Mouse (Mus musculus) cerebellum, adult 11 months (tissue): ENCODE data around the gene Ptprm.
A peak's percentile ranks its signal among the peaks of the same experiment; 100 is the strongest.

Experiments used
- DNase-seq: peaks from one replicate; pipeline ENCODE4 v3.0.0; 2022

Gene Ptprm

DNA sequence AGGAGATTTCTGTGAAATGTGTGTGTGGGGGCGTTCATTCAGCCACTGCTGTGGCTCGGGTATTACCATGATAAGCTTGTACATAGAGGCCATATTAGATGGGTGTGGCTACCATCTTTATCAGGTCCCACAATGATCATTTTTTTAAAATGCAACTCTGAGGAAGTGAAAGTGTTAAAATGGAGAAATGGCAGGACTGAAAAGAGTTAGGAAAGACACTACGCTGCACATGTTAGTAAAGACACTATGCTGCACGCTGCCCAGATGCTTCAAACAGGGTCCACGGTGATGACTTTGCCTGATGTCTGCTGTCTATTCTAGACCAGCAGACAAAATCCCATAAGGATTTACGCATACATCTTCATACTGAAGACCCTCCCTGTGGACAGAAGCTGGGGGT lies 298.6 kb downstream of the Ptprm start:
- no peak for DNase-seq

- no peak for DNase-seq
Observed at GRCm38 (mm10) chr17:67054202-67054601, 300.1 kb downstream of the Ptprm start.

GRCm38 (mm10) chr17:67052624-67053314 lies 301.5 kb downstream of the Ptprm start:
- no peak for DNase-seq

- DNase-seq: no peak
Observed at GRCm38 (mm10) chr17:67047697-67048096, 306.6 kb downstream of the Ptprm start.

DNA sequence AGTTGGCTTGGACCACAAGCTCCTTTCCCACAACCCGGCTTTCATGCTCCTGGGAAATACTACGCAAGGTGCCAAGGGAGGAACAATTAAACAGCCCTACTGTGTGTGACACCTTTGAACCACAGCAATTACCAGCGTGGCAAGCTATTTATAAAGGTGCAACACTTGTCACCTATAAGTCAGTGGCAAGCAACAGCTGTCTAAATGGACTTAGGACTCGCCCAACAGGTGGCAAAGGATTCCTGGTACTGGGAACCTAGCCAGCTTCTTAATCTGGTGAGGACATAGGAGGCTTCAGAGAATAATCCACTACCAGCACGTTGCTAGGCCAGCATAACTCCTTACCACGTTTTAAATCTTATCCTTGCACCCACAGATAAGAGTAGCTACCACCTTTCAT lies 315.7 kb downstream of the Ptprm start:
- DNase-seq: no peak

DNA sequence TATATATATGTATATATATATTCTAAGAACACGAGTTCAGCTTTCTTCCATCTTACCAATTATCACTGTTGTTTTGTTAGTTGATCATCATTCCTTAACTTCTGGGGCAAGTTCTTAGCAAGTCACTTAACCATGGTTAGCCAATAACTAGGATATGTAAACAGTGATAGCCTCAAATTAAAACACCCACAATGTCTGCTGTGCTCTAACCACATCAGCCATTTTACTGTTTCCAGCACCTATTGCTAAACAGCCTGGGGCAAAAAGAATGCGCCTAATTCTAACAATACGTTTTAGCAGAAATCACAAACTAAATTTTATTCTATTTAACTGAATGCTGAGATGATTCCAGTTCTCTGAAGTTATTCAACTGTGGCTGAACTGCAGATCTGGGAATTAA lies 320.7 kb downstream of the Ptprm start:
- no peak for DNase-seq

DNA sequence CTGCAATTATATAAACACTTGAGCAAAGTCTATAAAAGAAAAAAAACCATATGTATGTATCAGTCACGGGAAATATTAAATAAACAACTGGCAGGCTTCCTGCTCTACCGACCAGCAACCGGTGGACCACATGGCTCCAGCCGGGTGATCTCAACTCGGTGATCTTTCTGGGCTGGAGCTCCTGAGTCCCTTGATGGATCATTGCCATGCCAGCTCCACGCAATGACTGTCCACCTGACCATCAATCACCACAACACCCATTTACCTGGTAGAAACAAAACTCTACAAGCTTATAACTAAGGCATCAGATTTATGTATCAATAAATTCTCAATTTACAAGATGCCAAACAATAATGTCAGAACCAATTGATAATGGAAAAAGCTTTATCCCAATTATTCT lies 322.2 kb downstream of the Ptprm start:
- no peak for DNase-seq

GRCm38 (mm10) chr17:67031341-67031740 lies 322.9 kb downstream of the Ptprm start:
- DNase-seq: no peak

DNA sequence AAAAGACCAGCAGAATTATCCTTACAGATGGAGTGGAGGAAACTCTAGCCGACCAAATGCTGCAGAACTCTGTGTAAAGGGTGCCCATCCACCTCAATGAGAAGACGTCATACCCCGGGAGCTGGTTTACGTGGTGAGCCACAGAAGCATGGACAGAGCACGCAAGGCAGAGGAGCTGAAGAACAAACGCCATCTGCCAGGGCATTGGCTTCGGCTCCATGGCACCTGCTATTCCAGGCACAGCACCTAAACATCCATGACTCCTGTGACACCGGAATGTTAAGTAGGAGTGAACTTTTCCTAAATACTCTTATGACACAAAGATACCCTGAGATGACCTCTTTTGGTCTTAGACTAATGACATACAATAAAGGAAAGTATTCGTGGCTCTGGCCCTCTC lies 327.0 kb downstream of the Ptprm start:
- no peak for DNase-seq

GRCm38 (mm10) chr17:67016501-67016900 lies 337.8 kb downstream of the Ptprm start:
- no peak for DNase-seq

DNA sequence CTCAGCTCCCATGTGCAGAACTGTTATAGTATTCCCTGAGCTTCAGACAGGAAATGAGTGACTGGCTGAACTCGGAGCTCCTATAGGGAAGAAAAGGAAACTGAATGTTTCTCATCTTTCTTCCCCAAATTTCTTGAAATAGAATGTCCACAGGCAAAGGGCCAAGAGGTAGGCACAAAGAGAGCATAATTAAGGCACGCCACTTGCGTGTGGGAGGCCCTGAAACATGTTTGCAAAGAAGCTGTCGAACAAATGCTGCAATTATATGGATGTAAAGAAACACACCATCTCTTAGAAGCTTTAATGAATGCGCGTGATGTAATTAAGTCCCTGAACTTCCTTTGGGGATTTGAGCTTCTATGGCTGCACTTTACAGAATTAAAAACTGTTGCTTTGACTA lies 341.0 kb downstream of the Ptprm start:
- no peak for DNase-seq

DNA sequence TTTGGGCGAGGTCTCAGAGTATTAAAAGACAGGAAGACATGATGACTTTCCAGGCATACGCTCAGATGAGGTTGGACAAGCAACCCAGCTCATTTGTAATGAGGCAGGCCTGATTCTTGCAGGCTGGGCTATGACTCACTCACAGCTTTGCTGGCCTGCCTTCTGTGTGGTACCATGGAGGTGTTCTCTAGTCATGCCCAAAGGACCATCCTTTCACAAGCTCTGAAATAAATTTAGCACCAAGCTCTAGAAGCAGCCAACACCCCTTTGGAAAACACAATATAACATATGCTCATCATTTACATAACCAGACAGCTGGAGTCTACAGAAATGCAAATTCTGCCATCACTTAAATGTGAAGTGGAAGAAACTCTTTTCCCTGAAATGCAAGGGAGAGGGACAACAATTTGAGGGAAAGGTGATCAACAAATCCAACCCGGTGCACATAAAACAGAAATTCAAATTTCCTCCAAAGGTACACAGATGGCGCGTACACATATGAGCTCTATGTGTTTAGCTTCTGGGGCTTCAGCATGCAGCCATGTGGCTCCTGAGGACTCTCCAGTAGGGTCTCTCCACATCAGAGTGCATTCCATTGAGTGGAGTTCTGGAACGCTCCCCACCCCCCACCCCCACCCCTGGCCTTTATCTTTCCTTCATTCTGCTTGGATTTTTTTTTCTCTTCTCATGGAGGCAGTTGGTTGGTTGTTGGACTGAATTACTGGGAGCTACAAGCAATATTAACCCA lies 342.2 kb downstream of the Ptprm start:
- DNase-seq: no peak

- DNase-seq: no peak
Observed at GRCm38 (mm10) chr17:67010136-67010535, 344.1 kb downstream of the Ptprm start.

DNA sequence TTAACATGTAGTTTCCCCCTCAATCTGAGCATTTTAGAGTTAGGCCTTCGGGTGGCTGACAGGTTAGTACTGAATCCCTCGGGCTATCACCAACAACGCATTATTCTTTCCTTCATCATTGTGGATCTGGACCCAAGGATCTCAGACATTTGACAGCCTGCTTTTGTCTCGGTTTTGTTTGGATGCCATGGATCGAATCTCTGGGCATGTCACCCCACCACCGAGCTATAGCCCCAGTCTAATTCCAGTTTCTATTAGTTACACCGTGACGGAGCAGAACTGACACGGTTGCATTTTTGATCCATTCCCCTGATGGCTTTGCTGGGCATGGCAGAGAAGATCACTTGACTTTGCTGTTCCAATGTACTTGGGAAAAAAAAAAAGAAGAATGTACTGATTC lies 346.1 kb downstream of the Ptprm start:
- no peak for DNase-seq

- DNase-seq: peak; percentile 20
Observed at GRCm38 (mm10) chr17:67006740-67007385, 347.4 kb downstream of the Ptprm start.

DNA sequence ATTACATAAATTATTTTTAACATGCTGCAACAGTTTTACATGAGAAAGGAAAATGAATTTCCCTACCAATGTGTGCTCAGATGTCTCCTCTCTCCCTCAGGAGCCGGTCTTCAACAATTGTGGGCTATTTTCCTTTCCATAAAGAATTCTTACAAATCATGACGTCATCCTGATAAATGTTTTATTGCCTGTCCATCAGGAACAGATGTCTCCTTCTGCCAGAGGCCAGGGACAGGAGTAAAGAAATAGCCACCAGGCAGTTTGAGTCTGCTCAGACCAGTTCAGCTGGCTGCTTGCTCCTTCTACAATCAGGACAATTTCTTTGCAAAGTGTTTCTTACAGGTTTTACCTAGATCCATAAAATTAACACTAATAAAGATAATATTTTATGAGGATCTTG lies 357.4 kb downstream of the Ptprm start:
- no peak for DNase-seq

- DNase-seq: no peak
Observed at GRCm38 (mm10) chr17:66996016-66996415, 358.2 kb downstream of the Ptprm start.

DNA sequence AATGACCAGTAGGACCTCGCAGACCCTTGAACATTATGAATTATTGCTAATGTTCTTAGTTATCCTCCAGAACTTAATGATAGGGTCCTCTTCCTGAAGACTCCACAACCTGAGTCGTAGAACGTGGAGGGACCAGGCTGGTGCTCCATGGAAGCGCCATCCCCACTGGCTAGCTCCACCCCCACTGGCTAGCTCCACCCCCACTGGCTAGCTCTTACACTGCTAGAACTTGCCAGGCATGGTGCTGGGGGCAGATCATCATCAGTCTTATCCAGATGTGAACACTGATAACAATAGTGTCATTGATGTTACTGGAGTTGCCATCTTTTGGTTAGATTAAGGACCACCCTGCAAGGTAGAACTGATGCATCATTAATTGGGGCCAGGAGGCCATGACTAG lies 362.4 kb downstream of the Ptprm start:
- no peak for DNase-seq

GRCm38 (mm10) chr17:66990761-66991160 lies 363.5 kb downstream of the Ptprm start:
- DNase-seq: no peak

DNA sequence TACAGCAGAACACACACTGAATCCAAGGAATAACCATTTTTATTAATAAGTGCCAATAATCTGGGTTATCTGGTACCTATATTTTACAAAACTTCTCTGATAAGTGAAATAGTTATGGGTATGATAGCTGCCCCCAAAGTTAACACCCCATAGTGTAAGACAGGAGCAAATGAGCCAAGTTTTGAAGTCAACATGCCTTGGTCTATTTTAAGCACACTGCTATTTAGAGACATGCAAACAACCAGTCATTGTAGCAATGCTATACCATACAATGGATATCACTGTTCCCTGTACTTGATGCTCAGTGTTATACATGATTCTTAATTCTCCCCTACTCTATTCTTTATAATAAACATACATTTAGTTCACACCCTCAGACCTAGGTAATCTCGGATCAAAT lies 366.2 kb downstream of the Ptprm start:
- DNase-seq: no peak

- DNase-seq: no peak
Observed at GRCm38 (mm10) chr17:66981649-66982048, 372.6 kb downstream of the Ptprm start.

DNA sequence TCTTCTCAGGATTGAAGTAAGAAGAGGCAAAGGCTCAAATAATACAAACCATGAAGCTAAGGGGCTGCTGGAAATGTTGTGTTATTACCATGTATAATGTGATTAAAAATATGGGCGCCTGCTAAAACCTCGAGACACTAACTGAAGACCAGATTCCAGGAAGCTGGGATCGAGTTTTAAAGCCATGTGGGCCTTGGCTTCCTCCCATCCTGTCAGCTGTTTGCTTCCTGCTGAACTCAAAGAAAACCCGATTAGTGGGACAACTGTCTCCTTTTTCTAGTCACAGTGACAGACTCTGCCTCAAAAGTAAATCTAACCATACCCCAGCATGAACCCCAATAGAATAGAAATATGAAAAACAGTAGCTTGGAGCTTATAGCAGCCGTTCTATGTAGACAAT lies 374.3 kb downstream of the Ptprm start:
- DNase-seq: no peak

DNA sequence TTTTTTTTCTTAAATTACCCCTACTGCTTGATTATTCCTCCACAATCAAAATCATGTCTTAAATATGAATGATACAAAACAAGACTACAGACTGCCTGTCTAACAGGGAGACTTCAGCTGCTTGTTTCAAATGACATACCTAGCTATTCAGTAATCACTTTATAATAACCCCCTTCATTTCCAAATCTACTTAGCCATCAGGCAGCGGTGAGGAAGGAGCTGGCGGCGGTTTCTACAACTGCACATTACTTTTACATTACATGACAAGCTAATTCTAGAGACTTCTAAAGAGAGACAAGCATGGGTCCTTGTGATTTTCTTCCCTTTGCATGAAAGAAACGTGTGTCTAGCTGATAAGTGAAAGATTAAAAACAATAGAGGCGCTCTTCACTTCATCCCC lies 377.8 kb downstream of the Ptprm start:
- DNase-seq: no peak

GRCm38 (mm10) chr17:66972976-66973375 lies 381.3 kb downstream of the Ptprm start:
- DNase-seq: no peak
